Mouse (Mus musculus): ENCODE measurements around the gene Tent5b.

- TF ChIP-seq CTCF (IDR thresholded peaks at IDR 0.05; ENCODE audit: low read depth, low read length) (no peak), GATA1 (IDR thresholded peaks at IDR 0.05; ENCODE audit: borderline replicate concordance, low read length) (no peak), TAL1 (conservative IDR thresholded peaks at IDR 0.05; ENCODE audit: low read depth, low read length) (no peak), GATA2 (IDR thresholded peaks at IDR 0.05; ENCODE audit: borderline replicate concordance, low read depth, low read length) (no peak), POLR2AphosphoS5 (IDR thresholded peaks at IDR 0.05; ENCODE audit: insufficient replicate concordance, low read depth, low read length) (no peak)
These were observed 56.1 kb downstream of the Tent5b start for GRCm38 (mm10) chr4:133536081-133536480.
